Mouse (Mus musculus): ENCODE measurements around the gene Actrt3. TPM values are rescaled to one million over a fixed set of nuclear protein-coding genes. Genes with fewer than 3 reads are reported as not detected.

Gene Actrt3
- total and polyA plus RNA-seq, 2 experiments from 2014 or later = 0.42 to 0.56 TPM

DNA sequence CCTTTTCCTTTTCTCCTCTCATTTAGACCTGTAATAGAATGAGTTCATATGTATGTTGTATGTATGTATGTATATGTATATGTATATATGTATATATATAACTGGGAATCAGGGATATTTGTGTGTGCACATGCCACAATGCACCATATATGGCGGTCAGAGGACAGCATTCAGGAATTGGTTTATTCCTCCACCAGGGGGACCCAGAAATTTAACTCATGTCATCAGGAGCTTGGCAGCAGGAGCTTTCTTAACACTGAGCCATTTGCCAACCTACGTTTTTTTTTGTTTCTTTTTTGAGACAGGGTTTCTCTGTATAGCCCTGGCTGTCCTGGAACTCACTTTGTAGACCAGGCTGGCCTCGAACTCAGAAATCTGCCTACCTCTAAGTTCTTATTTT lies 33.9 kb upstream of the Actrt3 start:
- no peak overlapping the region for H3K4me2 ChIP-seq (ENCODE audit: low read depth, low read length)

DNA sequence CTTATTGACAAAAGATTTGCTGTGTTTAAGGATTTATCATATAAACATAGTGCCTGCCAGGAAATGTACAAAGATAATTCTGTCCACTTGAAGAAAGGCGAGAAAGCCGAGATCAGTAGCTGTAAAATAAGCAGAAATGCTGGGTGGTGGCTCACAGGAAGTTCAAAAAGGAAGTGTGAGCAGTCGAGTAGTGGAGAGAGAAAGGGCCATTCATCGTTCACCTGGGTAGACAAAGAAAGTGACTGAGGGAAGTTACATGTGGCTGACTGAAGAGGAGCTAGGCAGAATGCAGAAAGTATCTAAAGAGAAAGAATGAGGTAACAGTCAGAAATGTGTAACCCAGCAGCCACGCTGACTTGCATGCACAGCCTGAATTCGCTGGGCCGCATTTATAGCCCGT lies 20.4 kb upstream of the Actrt3 start:
- no peak for TF ChIP-seq CTCF (IDR thresholded peaks at IDR 0.05; ENCODE audit: low read depth)
- Histone ChIP-seq H3K9ac (replicated peaks; ENCODE audit: low read length) (no peak overlapping the region), H3K4me1 (ENCODE audit: insufficient read depth, low read length) (no peaks in the 10 kb centered on the region), H3K9me3 (ENCODE audit: low read length) (no peaks in the 10 kb centered on the region), H3K4me2 (ENCODE audit: low read depth, low read length) (no peak overlapping the region), H3K4me3 (ENCODE audit: low read length) (no peak overlapping the region), H3K27ac (no peak overlapping the region), H3K36me3 (ENCODE audit: insufficient read depth, low read length) (peaks cover 27% of the 10 kb centered on the region), H3K27me3 (ENCODE audit: insufficient read depth, low read length) (no peaks in the 10 kb centered on the region)
- 92% methylated on average over 8 of the region's 8 CpGs for WGBS
- DNase-seq (ENCODE audit: low spot score) (no peak), ATAC-seq (no peak)

More for the DNA sequence above, 33.9 kb upstream of the Actrt3 start:
- Histone ChIP-seq H3K9me3 (ENCODE audit: low read length) (no peaks in the 10 kb centered on the region), H3K27ac (no peak overlapping the region), H3K4me1 (ENCODE audit: insufficient read depth, low read length) (no peaks in the 10 kb centered on the region), H3K4me3 (ENCODE audit: low read length) (no peak overlapping the region), H3K36me3 (ENCODE audit: insufficient read depth, low read length) (no peaks in the 10 kb centered on the region), H3K27me3 (ENCODE audit: insufficient read depth, low read length) (no peaks in the 10 kb centered on the region), H3K9ac (replicated peaks; ENCODE audit: low read length) (no peak overlapping the region)
- DNase-seq (ENCODE audit: low spot score) = peak; percentile 13
- ATAC-seq = no peak
- WGBS = 61% methylated on average over 3 of the region's 3 CpGs
- peak; percentile 40 for TF ChIP-seq CTCF (IDR thresholded peaks at IDR 0.05; ENCODE audit: low read depth)

DNA sequence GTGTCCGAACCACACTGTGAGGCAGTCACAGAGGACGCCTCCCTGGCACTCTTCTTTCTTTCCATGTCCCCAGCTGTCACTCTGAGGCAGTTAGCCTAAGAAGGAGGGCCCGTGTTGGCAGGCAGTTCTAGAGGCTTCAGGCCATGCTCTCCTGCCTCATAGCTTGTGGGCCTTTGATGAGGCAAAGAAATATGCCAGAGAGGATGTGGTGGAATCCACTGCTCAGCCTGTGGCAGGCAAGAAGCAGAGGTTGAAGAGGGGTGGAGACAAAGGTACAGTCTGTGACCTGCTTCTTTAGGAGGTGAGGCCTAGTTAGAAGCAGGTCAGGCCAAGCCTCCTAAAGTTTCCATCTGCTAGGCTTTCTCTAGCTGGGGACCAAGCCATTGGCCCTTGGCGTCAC lies 11.2 kb upstream of the Actrt3 start:
- DNase-seq (ENCODE audit: low spot score) (no peak), ATAC-seq (no peak)
- Histone ChIP-seq H3K27me3 (ENCODE audit: insufficient read depth, low read length) (no peaks in the 10 kb centered on the region), H3K9me3 (ENCODE audit: low read length) (no peaks in the 10 kb centered on the region), H3K9ac (replicated peaks; ENCODE audit: low read length) (no peak overlapping the region), H3K36me3 (ENCODE audit: insufficient read depth, low read length) (peaks cover 42% of the 10 kb centered on the region; the same call in 1 of the 2 replicates), H3K27ac (no peak overlapping the region), H3K4me3 (ENCODE audit: low read length) (no peak overlapping the region), H3K4me2 (ENCODE audit: low read depth, low read length) (no peak overlapping the region), H3K4me1 (ENCODE audit: insufficient read depth, low read length) (no peaks in the 10 kb centered on the region)
- WGBS = 85% methylated on average over 4 of the region's 4 CpGs
- TF ChIP-seq CTCF (IDR thresholded peaks at IDR 0.05; ENCODE audit: low read depth) = no peak

DNA sequence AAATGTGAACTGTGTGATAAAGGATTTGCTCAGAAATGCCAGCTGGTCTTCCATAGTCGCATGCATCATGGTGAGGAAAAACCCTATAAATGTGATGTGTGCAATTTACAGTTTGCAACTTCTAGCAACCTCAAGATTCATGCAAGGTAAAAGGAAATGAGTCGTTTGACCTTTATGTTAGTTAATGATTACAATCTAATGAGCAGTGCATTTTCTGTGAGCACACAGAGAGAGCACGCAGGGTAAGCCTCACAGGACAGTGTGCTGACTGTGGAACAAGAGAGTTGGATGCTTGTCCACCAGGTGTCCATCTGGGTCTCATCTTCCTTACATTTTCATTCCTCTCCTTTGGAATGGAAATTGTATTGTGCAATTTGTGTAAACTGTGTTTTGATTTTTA lies 9.3 kb upstream of the Actrt3 start:
- no peak for DNase-seq (ENCODE audit: low spot score)
- no peaks in the 10 kb centered on the region for H3K27me3 ChIP-seq (ENCODE audit: insufficient read depth, low read length)
- no peaks in the 10 kb centered on the region for H3K4me1 ChIP-seq (ENCODE audit: insufficient read depth, low read length)
- 93% methylated on average over 3 of the region's 3 CpGs for WGBS
- no peak overlapping the region for H3K4me2 ChIP-seq (ENCODE audit: low read depth, low read length)
- H3K4me3 ChIP-seq (ENCODE audit: low read length) = no peak overlapping the region
- peaks cover 43% of the 10 kb centered on the region; the same call in 1 of the 2 replicates for H3K36me3 ChIP-seq (ENCODE audit: insufficient read depth, low read length)
- no peak for TF ChIP-seq CTCF (IDR thresholded peaks at IDR 0.05; ENCODE audit: low read depth)
- H3K9me3 ChIP-seq (ENCODE audit: low read length) = no peaks in the 10 kb centered on the region
- H3K9ac ChIP-seq (replicated peaks; ENCODE audit: low read length) = no peak overlapping the region
- no peak for ATAC-seq
- no peak overlapping the region for H3K27ac ChIP-seq

DNA sequence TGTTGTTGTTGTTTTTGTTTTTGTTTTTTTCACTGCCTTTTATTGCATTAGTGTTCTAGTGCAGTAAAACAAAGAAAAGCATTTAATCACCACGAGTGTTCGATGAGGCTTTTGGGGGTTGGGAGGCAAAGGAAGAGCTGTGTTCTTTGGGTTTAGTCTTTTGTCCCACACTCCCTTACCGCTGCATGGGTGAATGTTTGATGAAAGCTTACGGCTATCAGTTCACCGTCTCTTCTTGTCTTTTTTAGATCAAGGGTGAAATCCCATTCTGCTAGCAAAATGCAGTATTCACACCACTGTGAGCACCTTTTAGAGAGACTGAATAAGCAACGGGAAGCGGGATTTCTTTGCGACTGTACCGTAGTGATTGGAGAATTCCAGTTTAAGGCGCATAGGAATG lies 3.5 kb upstream of the Actrt3 start:
- no peak for DNase-seq (ENCODE audit: low spot score)
- TF ChIP-seq CTCF (IDR thresholded peaks at IDR 0.05; ENCODE audit: low read depth) = no peak
- 30% methylated on average over 10 of the region's 10 CpGs for WGBS

DNA sequence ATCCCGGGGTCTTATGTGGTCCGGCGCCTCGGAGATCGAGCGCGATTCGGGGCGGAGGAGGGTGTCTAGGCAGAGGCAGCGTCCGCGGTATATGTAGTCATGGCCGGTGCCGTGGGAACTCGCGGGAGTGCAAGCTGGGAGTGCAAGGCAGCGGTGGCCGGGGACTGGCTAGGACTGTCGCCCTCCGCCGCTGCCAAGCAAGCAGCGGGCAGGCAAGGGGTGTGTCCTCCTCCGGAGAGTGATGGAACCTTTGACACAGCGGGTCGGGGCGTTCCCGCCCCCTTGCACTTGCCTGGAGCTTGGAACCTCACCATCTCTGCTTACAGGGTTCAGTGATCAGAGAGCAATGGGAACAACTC lies 3.0 kb upstream of the Actrt3 start:
- Histone ChIP-seq H3K4me2 (ENCODE audit: low read depth, low read length) (peak overlapping the region; percentile 54), H3K36me3 (ENCODE audit: insufficient read depth, low read length) (peaks cover 13% of the 10 kb centered on the region; the same call in 1 of the 2 replicates), H3K9me3 (ENCODE audit: low read length) (no peaks in the 10 kb centered on the region), H3K9ac (replicated peaks; ENCODE audit: low read length) (peak overlapping the region; percentile 82), H3K27ac (peak overlapping the region; percentile 96), H3K4me3 (ENCODE audit: low read length) (peak overlapping the region; percentile 86), H3K4me1 (ENCODE audit: insufficient read depth, low read length) (no peaks in the 10 kb centered on the region), H3K27me3 (ENCODE audit: insufficient read depth, low read length) (no peaks in the 10 kb centered on the region)
- no peak for TF ChIP-seq CTCF (IDR thresholded peaks at IDR 0.05; ENCODE audit: low read depth)
- peak; percentile 77 for DNase-seq (ENCODE audit: low spot score)
- ATAC-seq = peak; percentile 52
- under 1% methylated on average over 27 of the region's 27 CpGs for WGBS

More for the DNA sequence above, 3.5 kb upstream of the Actrt3 start:
- Histone ChIP-seq H3K9ac (replicated peaks; ENCODE audit: low read length) (peak overlapping the region; percentile 82), H3K27ac (peak overlapping the region; percentile 96; the same call in 1 of the 2 replicates), H3K36me3 (ENCODE audit: insufficient read depth, low read length) (peaks cover 14% of the 10 kb centered on the region; the same call in 1 of the 2 replicates), H3K9me3 (ENCODE audit: low read length) (no peaks in the 10 kb centered on the region), H3K27me3 (ENCODE audit: insufficient read depth, low read length) (no peaks in the 10 kb centered on the region), H3K4me3 (ENCODE audit: low read length) (peak overlapping the region; percentile 86), H3K4me1 (ENCODE audit: insufficient read depth, low read length) (no peaks in the 10 kb centered on the region), H3K4me2 (ENCODE audit: low read depth, low read length) (peak overlapping the region; percentile 54)
- no peak for ATAC-seq

DNA sequence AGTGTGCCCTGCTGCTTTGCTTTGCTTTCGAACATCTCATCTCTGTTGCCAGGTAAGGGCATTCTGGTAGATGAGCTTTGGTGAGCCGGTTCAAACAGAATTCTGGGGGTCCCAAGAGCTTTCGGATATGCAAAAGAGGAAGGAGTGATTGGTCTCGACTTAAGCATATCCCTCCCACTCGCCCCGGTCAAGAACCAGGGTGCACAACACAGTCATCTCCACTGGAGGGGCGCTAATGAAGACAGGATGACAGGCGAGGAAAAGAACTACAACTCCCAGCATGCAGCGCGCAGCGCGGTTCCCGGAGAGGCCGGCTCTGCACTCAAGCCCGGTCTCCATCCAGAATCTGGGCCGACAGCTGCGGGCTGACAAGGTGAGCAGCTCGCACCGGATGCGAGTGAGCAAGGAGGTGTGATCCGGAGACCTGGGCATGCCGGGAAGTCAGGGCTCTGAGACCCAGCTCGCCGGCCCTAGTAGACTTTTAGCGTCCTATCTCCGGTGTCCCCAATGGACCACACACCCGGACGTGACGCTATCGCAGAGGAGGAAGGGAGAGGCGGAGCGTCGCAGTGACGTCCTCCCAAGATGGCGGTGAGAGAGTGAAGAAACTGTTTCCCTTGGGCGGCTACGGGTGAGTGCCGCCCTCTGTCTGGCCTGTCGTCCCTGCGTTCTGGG lies 2.5 kb upstream of the Actrt3 start, which contains the start of gene Mynn:
TSS of gene Mynn (plus strand) at position 1 of the 675 bp plus-strand sequence.
- under 1% methylated on average over 40 of the region's 40 CpGs for WGBS
- peak within 1 kb of the TSS; percentile 96 for H3K27ac ChIP-seq
- peak within 1 kb of the TSS; percentile 82 for H3K9ac ChIP-seq (replicated peaks; ENCODE audit: low read length)
- ATAC-seq (peak; percentile 97), DNase-seq (ENCODE audit: low spot score) (peak; percentile 97)
- H3K4me3 ChIP-seq (ENCODE audit: low read length) = peak within 1 kb of the TSS; percentile 86
- H3K36me3 ChIP-seq (ENCODE audit: insufficient read depth, low read length) = peaks cover 8% of the 10 kb centered on the region; the same call in 1 of the 2 replicates
- no peaks in the 10 kb centered on the region for H3K9me3 ChIP-seq (ENCODE audit: low read length)
- H3K27me3 ChIP-seq (ENCODE audit: insufficient read depth, low read length) = no peaks in the 10 kb centered on the region
- peak; percentile 70 for TF ChIP-seq CTCF (IDR thresholded peaks at IDR 0.05; ENCODE audit: low read depth)
- peak within 1 kb of the TSS; percentile 54 for H3K4me2 ChIP-seq (ENCODE audit: low read depth, low read length)
- H3K4me1 ChIP-seq (ENCODE audit: insufficient read depth, low read length) = no peaks in the 10 kb centered on the region

Data from hindbrain, postnatal 0 days (tissue).